Mouse (Mus musculus) CH12.LX (cell line): ENCODE measurements around the gene Plpp1. TPM values are rescaled to one million over a fixed set of nuclear protein-coding genes. Genes with fewer than 3 reads are reported as not detected.

Source experiments
- DNase-seq: peaks from one replicate; pipeline ENCODE4 v3.0.0-alpha.2; 2013; ENCODE audit errors: extremely low read depth
- H3K27ac ChIP-seq: 2 replicates; pipeline ENCODE4 v1.5.1; 2012; ENCODE audit warnings: low read depth, mild to moderate bottlenecking, control low read depth, moderate library complexity; ENCODE audit not compliant: insufficient read depth
- H3K27me3 ChIP-seq: replicated peaks from 2 replicates; pipeline ENCODE3; 2012; ENCODE audit warnings: inconsistent platforms
- H3K36me3 ChIP-seq, 2 experiments: replicated peaks in 1 of 2; 2 replicates each; pipeline versions ENCODE3 to v1.6.1; 2012; ENCODE audit warnings: inconsistent platforms in 1 of 2, low read length in 1 of 2, mild to moderate bottlenecking in 1 of 2, mixed read lengths in 1 of 2, moderate library complexity in 1 of 2; ENCODE audit not compliant: control insufficient read depth in 1 of 2, insufficient read depth in 1 of 2
- H3K4me1 ChIP-seq, 2 experiments: 2 replicates each; pipeline ENCODE4 v1.6.1; 2012; ENCODE audit warnings: inconsistent platforms in 1 of 2, moderate library complexity in 1 of 2; ENCODE audit not compliant: insufficient read depth in 2 of 2, control insufficient read depth in 1 of 2
- H3K4me2 ChIP-seq: 2 replicates; pipeline ENCODE4 v1.6.1; 2012; ENCODE audit warnings: low read depth, mild to moderate bottlenecking, control low read depth; ENCODE audit not compliant: poor library complexity, insufficient read depth, severe bottlenecking
- H3K4me3 ChIP-seq, 3 experiments: fragments of 150-350 bp in 1 of 3; sonication (generic) in 1 of 3; replicated peaks in 1 of 3; 2 replicates each; pipeline versions ENCODE3 to v1.5.1; 2011 to 2012; ENCODE audit warnings: low read depth in 2 of 3, low read length in 2 of 3, mild to moderate bottlenecking in 2 of 3, moderate library complexity in 2 of 3, control low read depth in 1 of 3, improper control_type of control experiment in 1 of 3, inconsistent platforms in 1 of 3, mixed read lengths in 1 of 3; ENCODE audit not compliant: poor library complexity in 1 of 3
- H3K79me2 ChIP-seq: replicated peaks from 2 replicates; pipeline ENCODE4 v1.6.1; 2012; ENCODE audit warnings: mild to moderate bottlenecking, moderate library complexity; ENCODE audit not compliant: control insufficient read depth, poor library complexity, insufficient read depth, severe bottlenecking; ENCODE audit errors: extremely low read depth
- H3K9ac ChIP-seq: 2 replicates; pipeline ENCODE4 v1.6.1; 2012; ENCODE audit warnings: low read depth, mild to moderate bottlenecking, control low read depth, moderate library complexity; ENCODE audit not compliant: insufficient read depth
- H3K9me3 ChIP-seq: replicated peaks from 2 replicates; pipeline ENCODE3; 2012; ENCODE audit warnings: low read length, inconsistent platforms, mixed read lengths
- BHLHE40 ChIP-seq: IDR thresholded peaks from 2 replicates; pipeline ENCODE4 v1.6.1; 2011; ENCODE audit warnings: mild to moderate bottlenecking, low read depth, low read length, improper control_type of control experiment
- CHD2 ChIP-seq: IDR thresholded peaks from 2 replicates; pipeline ENCODE4 v1.6.1; 2011; ENCODE audit warnings: low read length, improper control_type of control experiment
- E2F4 ChIP-seq: IDR thresholded peaks from 2 replicates; pipeline ENCODE4 v1.6.1; 2011; ENCODE audit warnings: low read depth, low read length, improper control_type of control experiment; ENCODE audit not compliant: insufficient replicate concordance
- ELF1 ChIP-seq: IDR thresholded peaks from 2 replicates; pipeline ENCODE4 v1.6.1; 2014; ENCODE audit warnings: low read depth, mild to moderate bottlenecking, inconsistent platforms, low read length, improper control_type of control experiment
- EP300 ChIP-seq: IDR thresholded peaks from 2 replicates; pipeline ENCODE4 v1.6.1; 2011; ENCODE audit warnings: low read length, improper control_type of control experiment
- ETS1 ChIP-seq: conservative IDR thresholded peaks from 2 replicates; pipeline ENCODE4 v1.6.1; 2012; ENCODE audit warnings: low read depth, mild to moderate bottlenecking, inconsistent platforms, low read length, improper control_type of control experiment, moderate library complexity
- GABPA ChIP-seq: IDR thresholded peaks from 2 replicates; pipeline ENCODE4 v1.6.1; 2012; ENCODE audit warnings: low read depth, low read length, improper control_type of control experiment, inconsistent platforms; ENCODE audit not compliant: insufficient replicate concordance
- HCFC1 ChIP-seq: IDR thresholded peaks from 2 replicates; pipeline ENCODE4 v1.6.1; 2012; ENCODE audit warnings: low read depth, mild to moderate bottlenecking, inconsistent platforms, low read length, improper control_type of control experiment
- IRF4 ChIP-seq: IDR thresholded peaks from 2 replicates; pipeline ENCODE4 v1.6.1; 2014; ENCODE audit warnings: low read depth, mild to moderate bottlenecking, inconsistent platforms, low read length, improper control_type of control experiment
- JUN ChIP-seq: IDR thresholded peaks from 2 replicates; pipeline ENCODE4 v1.6.1; 2011; ENCODE audit warnings: low read depth, mild to moderate bottlenecking, low read length, improper control_type of control experiment, moderate library complexity; ENCODE audit not compliant: insufficient read depth
- JUND ChIP-seq: conservative IDR thresholded peaks from 2 replicates; pipeline ENCODE4 v1.6.1; 2011; ENCODE audit warnings: low read depth, low read length, improper control_type of control experiment
- KAT2A ChIP-seq: IDR thresholded peaks from 2 replicates; pipeline ENCODE4 v1.6.1; 2012; ENCODE audit warnings: low read length, improper control_type of control experiment, inconsistent platforms; ENCODE audit not compliant: insufficient replicate concordance
- MAFK ChIP-seq: IDR thresholded peaks from 2 replicates; pipeline ENCODE4 v1.6.1; 2011; ENCODE audit warnings: low read length, improper control_type of control experiment; ENCODE audit not compliant: insufficient replicate concordance
- MAX ChIP-seq: IDR thresholded peaks from 2 replicates; pipeline ENCODE4 v1.6.1; 2011; ENCODE audit warnings: low read length, improper control_type of control experiment
- MAZ ChIP-seq: IDR thresholded peaks from 2 replicates; pipeline ENCODE4 v1.6.1; 2012; ENCODE audit warnings: low read depth, mild to moderate bottlenecking, inconsistent platforms, low read length, improper control_type of control experiment, moderate library complexity
- MEF2A ChIP-seq: IDR thresholded peaks from 2 replicates; pipeline ENCODE4 v1.6.1; 2014; ENCODE audit warnings: low read depth, mild to moderate bottlenecking, inconsistent platforms, low read length, improper control_type of control experiment, borderline replicate concordance
- MYC ChIP-seq: IDR thresholded peaks from 2 replicates; pipeline ENCODE4 v1.6.1; 2011; ENCODE audit warnings: low read depth, mild to moderate bottlenecking, improper control_type of control experiment, low read length
- NELFE ChIP-seq: IDR thresholded peaks from 2 replicates; pipeline ENCODE4 v1.6.1; 2011; ENCODE audit warnings: low read depth, low read length, improper control_type of control experiment
- NRF1 ChIP-seq: IDR thresholded peaks from 2 replicates; pipeline ENCODE4 v1.6.1; 2014; ENCODE audit warnings: low read depth, mild to moderate bottlenecking, inconsistent platforms, low read length, improper control_type of control experiment, moderate library complexity
- RCOR1 ChIP-seq: conservative IDR thresholded peaks from 2 replicates; pipeline ENCODE4 v1.6.1; 2012; ENCODE audit warnings: low read depth, mild to moderate bottlenecking, inconsistent platforms, low read length, improper control_type of control experiment
- SIN3A ChIP-seq: IDR thresholded peaks from 2 replicates; pipeline ENCODE4 v1.6.1; 2012; ENCODE audit warnings: low read length, improper control_type of control experiment, inconsistent platforms
- TCF12 ChIP-seq: IDR thresholded peaks from 2 replicates; pipeline ENCODE4 v1.6.1; 2014; ENCODE audit warnings: low read depth, mild to moderate bottlenecking, inconsistent platforms, low read length, improper control_type of control experiment
- ZKSCAN1 ChIP-seq: IDR thresholded peaks from 2 replicates; pipeline ENCODE4 v1.6.1; 2012; ENCODE audit warnings: low read depth, inconsistent platforms, low read length, improper control_type of control experiment, borderline replicate concordance
- ZNF384 ChIP-seq: IDR thresholded peaks from 2 replicates; pipeline ENCODE4 v1.6.1; 2012; ENCODE audit warnings: low read depth, low read length, improper control_type of control experiment, inconsistent platforms
- dilution Hi-C: fragments of 300-500 bp; cut with MboI; formaldehyde crosslinking; loops from 2 replicates; pipeline ENCODE4 v1.14.3; 2020; ENCODE audit warnings: low sequenced_read_pairs; ENCODE audit not compliant: extremely low pct_unique_long_range_greater_than_20kb, extremely low pct_ligation_motif_present
- in situ Hi-C: fragments of 300-500 bp; cut with MboI; formaldehyde crosslinking; loops from 3 replicates; pipeline ENCODE4 v1.14.3; 2019; ENCODE audit warnings: low sequenced_read_pairs, low pct_ligation_motif_present, low pct_unique_long_range_greater_than_20kb, mixed read lengths
- polyA plus RNA-seq: library from polyadenylated mRNA; unstranded; fragments of >175 nt; gene quantifications from 2 replicates; pipeline ENCODE4 v1.2.1, GENCODE M21; 2012; ENCODE audit warnings: low read depth; ENCODE audit not compliant: insufficient read length
- total RNA-seq, 2 experiments: library from RNA; depleted of rRNA; stranded (reverse); fragments of 300-350 nt in 1 of 2; fragments of >200 nt in 1 of 2; gene quantifications; 2 replicates each; pipeline ENCODE4 v1.2.3; 2012 to 2014

Plpp1 gene
- total and polyA plus RNA-seq, 3 experiments = 50.2 to 90.9 (median 67.6) TPM

DNA sequence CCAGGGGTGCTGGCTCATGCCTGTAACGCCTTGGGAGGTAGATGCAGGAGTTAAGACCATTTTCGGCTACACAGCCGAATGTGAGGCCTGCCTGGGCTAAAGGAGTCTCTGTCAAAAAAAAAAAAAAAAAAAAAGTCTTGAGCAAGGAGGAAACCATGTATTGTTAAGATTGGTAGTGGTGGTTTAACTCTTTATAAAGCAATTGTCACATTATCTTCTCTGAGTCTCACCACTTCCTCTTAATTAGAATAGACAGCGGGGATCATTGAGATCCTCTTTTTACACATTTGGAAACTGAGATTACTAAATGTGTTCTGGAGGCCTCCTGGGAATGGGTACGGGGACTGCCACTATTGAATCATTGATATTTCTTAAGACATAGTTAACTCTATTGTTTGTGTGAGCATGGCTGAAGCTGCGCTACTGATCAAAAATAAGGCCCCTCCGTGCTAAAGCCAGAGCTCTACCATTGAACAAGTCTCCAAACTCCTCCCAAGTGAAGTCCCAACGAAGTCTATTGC is 811 bp upstream of the Plpp1 start:
- H3K36me3 ChIP-seq = peaks cover 0 to 5% of the 10 kb centered on the region in 2 experiments
- no peaks in the 10 kb centered on the region for H3K27me3 ChIP-seq
- no peaks in the 10 kb centered on the region for H3K9me3 ChIP-seq
- H3K79me2 ChIP-seq = peaks cover 24% of the 10 kb centered on the region
- TF ChIP-seq BHLHE40 (peak; percentile 64; the same call in 1 of the 2 replicates), SIN3A (peak; percentile 70), MAZ (0 out of 2 replicates have a peak, but pooled peaks have one; percentile 15), MAX (no peak), MAFK (peak; percentile 67; the same call in 1 of the 2 replicates), IRF4 (peak; percentile 96), CHD2 (peak; percentile 64), KAT2A (peak; percentile 57; the same call in 1 of the 2 replicates), TCF12 (peak; percentile 69), ETS1 (peak; percentile 84), RCOR1 (peak; percentile 82), EP300 (peak; percentile 87), NELFE (no peak), GABPA (no peak), HCFC1 (0 out of 2 replicates have a peak, but pooled peaks have one; percentile 8), E2F4 (no peak), MYC (peak; percentile 36; the same call in 1 of the 2 replicates), ZKSCAN1 (no peak), NRF1 (no peak), ZNF384 (peak; percentile 97), ELF1 (no peak; the same call in 1 of the 2 replicates), JUND (peak; percentile 71), JUN (peak; percentile 67), MEF2A (peak; percentile 97)
- H3K4me2 ChIP-seq = peak overlapping the region; percentile 92
- in situ Hi-C loops = no loop called here
- dilution Hi-C loops = no loop called here
- H3K9ac ChIP-seq = peak overlapping the region; percentile 49
- peak overlapping the region; percentile 97 for H3K27ac ChIP-seq
- H3K4me1 ChIP-seq = peaks cover 6 to 25% of the 10 kb centered on the region in 2 experiments; a peak in 3 of 4 replicates
- H3K4me3 ChIP-seq = peak overlapping the region in 1 of 3 experiments; percentile 91
- DNase-seq = peak; percentile 85
